Mouse (Mus musculus): ENCODE results near the gene Crtc3.
A peak's percentile ranks its signal among the peaks of the same experiment; 100 is the strongest.

The Crtc3 gene

GRCm38 (mm10) chr7:80636953-80637800, 51.5 kb downstream of the Crtc3 start:
- no peak for DNase-seq

GRCm38 (mm10) chr7:80636288-80636952, 52.3 kb downstream of the Crtc3 start:
- DNase-seq, result no peak

- DNase-seq, result no peak
These were observed 52.8 kb downstream of the Crtc3 start for GRCm38 (mm10) chr7:80635866-80636265.

GRCm38 (mm10) chr7:80634741-80635140, 53.9 kb downstream of the Crtc3 start:
- no peak for DNase-seq

- DNase-seq, result no peak
These were observed 55.0 kb downstream of the Crtc3 start for GRCm38 (mm10) chr7:80633635-80634034.

GRCm38 (mm10) chr7:80631993-80632392, 56.7 kb downstream of the Crtc3 start:
- no peak for DNase-seq

GRCm38 (mm10) chr7:80631405-80631804, 57.3 kb downstream of the Crtc3 start:
- DNase-seq, result no peak

DNA sequence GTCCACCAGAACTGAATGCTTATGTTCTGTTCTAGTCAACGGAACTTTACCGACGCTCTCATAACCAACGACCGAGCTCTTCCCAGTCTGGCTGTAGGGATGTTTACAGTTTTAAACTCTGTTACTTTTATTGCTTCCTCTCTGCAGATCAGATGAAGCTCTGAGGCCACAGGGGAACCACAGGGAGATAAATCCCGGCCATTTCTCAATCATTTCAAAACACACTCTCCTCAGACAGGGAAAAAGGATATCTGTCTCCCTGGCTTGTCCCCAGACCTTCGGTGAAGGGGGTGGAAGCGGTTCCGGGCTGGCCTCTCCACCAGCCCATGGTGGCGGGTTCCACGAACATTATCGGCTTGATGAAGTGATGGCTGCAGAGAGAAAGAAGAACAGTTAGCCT, 59.3 kb downstream of the Crtc3 start:
- DNase-seq, result peak; percentile 56

DNA sequence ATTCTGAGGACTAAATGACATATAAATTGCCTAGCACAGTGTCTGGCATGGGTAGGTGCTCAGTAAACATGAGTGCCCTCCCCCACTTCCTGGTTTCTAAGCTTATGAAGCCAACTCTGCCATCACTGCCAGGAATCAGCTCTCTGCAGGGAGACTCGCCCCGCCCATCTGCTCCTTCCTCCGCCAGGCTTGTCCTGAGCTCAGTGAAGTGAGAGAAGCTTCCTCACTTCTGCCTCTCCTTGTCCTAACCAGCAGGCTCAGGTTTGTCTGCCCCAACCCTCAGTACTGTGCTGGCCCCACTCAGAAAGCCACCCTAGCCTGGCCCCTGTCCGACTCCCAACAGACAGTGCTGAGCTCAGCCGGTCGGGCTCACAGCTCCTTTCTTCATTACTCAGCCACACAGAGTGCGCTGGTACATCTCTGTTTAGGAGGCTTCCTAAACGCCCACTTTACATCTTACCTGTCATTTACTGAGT, 59.9 kb downstream of the Crtc3 start:
- peak; percentile 96 for DNase-seq

DNA sequence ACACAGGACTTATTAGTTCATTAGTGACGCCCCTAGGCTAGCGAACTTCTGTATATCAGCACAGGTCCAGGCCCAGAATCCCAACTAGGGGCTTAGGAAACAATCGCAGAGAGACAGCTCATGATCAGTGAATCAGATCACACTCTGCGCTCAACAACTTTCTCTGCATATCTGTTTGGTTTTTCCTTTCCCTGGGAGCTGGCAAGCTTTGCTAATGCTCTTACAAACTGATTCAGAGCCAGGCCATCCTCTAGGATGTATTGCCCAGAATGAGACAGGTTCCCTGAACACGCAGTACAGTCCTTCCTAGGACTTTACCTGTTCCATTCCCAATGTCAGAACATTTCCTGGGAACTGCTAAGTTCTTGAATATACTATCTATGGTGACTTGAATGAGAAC, 61.7 kb downstream of the Crtc3 start:
- DNase-seq, result no peak

DNA sequence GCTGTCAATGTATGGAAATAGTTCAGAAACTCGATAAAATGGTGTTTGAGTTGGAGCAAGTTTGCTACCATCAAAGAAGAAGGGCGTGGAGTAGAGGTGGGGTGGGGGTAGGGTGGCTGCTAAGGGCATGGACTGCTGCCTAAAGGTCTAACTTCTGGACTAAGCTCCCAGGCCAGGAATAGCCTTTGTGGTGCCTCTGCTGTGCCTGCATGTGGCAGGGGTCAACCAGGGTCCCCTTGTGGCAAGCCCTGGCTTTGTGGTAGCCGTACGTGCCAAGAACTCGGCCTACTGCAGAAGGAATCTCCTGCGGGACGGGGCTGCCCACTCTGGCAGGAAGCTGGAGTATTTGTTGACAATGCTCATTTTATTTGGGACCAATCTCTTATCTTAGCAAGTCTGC, 62.8 kb downstream of the Crtc3 start:
- no peak for DNase-seq

DNA sequence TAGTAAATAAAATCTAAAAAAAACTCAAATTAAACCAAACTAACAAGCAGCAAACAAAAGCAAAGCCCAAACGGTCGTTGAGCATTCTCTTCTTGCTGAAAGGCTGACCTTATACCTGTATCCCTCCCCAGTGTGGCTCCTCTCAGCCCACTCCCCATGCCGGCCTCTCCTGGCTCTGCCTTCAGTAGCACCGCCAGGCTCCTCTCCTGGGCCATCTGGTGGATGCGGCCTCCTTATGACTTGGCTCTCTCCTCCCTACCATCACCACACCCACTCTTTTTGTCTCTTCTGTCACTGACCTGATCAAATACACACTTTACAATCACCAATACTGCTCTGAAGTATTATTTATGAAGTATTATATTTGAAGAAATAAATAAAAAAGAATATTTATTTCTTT, 65.4 kb downstream of the Crtc3 start:
- DNase-seq, result no peak

DNA sequence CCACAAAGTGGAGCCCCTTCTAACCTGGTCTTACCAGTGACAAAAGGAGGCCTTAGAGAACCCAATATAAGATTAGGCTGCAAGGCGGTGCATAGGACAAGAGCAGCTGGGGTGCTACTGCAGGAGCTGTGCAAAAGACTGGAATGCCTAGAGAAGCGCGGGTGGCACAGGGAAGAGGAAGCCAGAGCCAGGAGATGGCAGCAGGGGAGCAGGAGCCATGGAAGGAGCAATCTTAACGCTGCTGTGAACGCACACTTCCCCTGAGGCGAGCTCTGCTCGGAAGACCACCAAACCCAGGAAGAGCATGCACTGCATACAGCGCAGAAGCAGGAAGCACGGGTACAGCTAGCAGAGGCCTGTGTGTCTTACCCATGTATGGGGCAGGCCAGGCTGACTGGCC, 72.6 kb downstream of the Crtc3 start:
- DNase-seq, result no peak

- DNase-seq, result no peak
These were observed 74.6 kb downstream of the Crtc3 start for GRCm38 (mm10) chr7:80614042-80614441.

DNA sequence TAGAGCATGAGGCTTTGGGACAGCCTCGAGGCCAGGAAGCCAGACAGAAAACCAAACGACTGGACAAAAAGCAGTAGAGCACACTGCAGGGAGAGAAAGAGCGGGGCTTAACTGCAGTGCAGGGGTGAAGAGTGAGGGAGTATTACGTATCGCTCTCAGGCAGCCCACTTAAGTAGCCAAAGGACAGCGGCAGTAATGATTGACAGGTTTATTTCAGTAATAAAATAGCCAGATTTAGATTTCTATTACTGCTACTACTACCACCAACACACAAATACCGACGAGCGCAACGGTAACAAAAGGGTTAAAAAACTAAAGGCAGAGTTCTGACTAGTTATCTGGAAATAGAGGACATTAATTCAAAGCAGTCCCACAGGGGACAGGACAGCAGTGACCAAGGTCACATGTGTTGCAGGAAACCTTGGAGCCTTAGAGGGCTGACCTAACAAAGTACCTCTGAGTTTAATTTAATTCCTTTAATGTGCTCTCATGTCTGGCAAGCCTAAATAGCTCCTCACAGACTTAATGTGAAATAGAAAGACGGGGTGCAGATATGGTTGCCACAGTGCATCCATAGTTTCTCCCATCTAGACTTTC, 76.4 kb downstream of the Crtc3 start:
- no peak for DNase-seq

DNA sequence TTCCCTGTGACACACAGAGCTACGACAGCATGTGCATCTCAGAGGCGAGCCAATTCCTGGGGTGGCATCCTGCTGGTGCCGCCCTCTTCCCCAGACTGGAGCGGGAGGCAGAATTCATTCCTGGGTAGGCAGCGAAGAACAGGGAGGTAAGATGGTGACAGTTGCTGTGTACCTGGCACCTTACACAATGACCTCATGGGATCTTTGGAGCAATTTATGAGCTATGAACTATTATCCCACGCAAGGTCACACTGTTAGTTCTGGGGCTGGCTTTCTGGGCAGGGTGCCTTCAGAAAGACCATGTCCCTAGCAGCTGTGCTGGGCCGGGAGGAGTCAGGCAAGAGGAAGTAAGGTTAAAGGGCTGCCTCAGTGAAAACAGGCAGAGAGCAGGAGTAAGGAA, 77.0 kb downstream of the Crtc3 start:
- no peak for DNase-seq

DNA sequence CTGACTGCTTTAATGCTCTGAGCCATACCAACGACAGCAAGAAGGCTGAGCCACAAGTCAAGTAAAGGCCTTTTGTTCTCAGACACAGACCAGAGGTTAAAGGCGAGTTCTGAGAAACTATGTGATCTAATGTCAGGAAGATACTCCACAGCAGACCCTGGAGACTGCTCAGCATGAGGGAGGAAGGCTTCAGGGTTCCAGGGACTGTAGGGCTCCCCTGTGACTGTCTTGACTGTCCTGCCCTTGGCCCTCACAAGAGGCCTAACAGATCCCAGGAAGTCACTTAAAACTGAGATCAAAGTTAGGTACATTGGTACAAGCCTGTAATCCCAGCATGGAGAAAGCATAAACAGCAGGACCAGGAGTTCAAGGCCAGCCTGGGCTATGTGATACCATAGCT, 81.2 kb downstream of the Crtc3 start:
- DNase-seq, result no peak

- peak; percentile 29 for DNase-seq
These were observed 82.2 kb downstream of the Crtc3 start for GRCm38 (mm10) chr7:80606435-80606834.

DNA sequence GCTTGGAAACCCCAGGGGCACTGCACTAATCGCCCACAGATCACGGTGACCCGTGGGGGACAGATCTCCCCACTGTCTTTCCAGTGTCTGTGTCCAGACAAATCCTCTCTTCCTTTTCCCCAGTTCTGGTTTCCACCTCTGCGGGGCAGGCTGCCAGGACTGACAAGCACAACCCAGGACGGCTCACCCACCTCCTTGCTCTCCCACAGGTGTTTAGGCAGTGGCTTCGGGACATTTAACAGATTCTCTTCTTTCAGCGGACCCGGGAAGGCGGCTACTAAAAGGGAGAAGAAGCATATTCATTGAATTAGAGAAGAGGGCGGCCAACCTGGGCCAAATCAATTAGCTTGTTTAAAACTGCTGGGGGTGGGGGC, 83.1 kb downstream of the Crtc3 start:
- no peak for DNase-seq

DNA sequence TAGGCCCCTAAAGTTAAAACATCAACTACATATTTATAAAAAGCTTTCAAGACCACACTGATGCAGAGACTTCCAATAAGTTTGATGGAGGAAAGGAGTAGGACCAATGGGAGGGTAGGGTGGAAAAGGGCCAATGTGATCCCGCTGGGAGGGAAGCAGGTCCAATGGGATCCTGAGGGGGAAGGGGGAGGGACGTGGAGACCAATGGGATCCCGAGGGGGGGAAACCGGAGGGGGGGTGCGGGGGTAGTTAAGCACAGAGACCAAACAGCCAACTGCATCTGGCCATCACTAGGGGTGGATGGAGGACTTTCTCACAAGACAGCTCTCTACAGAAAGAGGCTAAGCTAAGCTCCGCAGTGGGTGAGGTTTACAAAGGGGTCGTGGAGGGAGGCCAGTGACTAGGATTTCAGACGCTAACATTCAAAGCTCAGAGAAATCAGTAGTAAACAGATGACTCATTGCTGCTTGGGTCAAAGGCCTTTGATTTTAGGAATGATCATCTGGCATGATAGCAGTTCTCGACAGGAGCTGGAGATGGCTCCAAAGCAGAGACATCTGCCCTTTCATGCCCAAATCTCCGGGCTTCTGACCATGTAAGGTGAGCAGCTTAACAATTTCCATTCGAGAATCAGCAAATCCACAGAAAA, 83.6 kb downstream of the Crtc3 start:
- DNase-seq, result no peak

GRCm38 (mm10) chr7:80602574-80602973, 86.1 kb downstream of the Crtc3 start:
- DNase-seq, result no peak

- no peak for DNase-seq
These were observed 90.2 kb downstream of the Crtc3 start for GRCm38 (mm10) chr7:80598436-80598985.

DNA sequence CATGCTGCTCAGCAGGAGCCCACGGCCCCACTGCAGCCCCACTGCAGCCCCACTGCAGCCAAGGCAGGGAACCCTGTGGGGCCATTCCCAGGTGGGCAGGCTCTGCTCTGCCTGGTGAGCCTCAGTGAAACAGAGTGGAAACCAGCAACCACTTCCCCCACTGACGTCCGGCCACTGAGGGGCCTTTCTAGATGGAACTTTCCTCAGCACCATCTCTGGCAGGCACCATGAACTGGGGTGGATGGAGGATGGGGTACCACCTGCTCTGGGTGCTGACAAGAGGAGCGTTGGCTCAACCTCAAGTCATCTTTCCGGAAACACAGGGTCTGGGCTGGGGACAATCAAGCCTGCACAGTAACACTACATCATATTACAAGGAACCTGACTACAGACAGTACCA, 90.8 kb downstream of the Crtc3 start:
- DNase-seq, result no peak
